Mouse (Mus musculus) embryonic facial prominence, embryonic 12.5 days (tissue): Measurements from ENCODE around the gene Kmt5c. TPM values are rescaled to one million over a fixed set of nuclear protein-coding genes. Genes with fewer than 3 reads are reported as not detected.

Source experiments
- ATAC-seq: fragments of 200-750 bp; cut with Nextera tagmentation; 2 replicates; pipeline ENCODE4 v1.8.0; 2017; ENCODE audit not compliant: insufficient number of reproducible peaks, insufficient read depth, low FRiP score, low TSS enrichment
- H3K27ac ChIP-seq: fragments of 300-500 bp; sonication (generic); 2 replicates; pipeline ENCODE4 v1.5.1; 2016; ENCODE audit warnings: mild to moderate bottlenecking
- H3K27me3 ChIP-seq: fragments of 300-500 bp; sonication (generic); 2 replicates; pipeline ENCODE4 v1.6.1; 2016; ENCODE audit warnings: mild to moderate bottlenecking, moderate library complexity
- H3K36me3 ChIP-seq: fragments of 300-500 bp; sonication (generic); 2 replicates; pipeline ENCODE4 v1.6.1; 2016; ENCODE audit warnings: mild to moderate bottlenecking
- H3K4me1 ChIP-seq: fragments of 300-500 bp; sonication (generic); 2 replicates; pipeline ENCODE4 v1.6.1; 2016
- H3K4me2 ChIP-seq: fragments of 300-500 bp; sonication (generic); replicated peaks from 2 replicates; pipeline ENCODE4 v1.6.1; 2016; ENCODE audit warnings: mild to moderate bottlenecking, moderate library complexity
- H3K4me3 ChIP-seq: fragments of 300-500 bp; sonication (generic); 2 replicates; pipeline ENCODE4 v1.5.1; 2016; ENCODE audit warnings: mild to moderate bottlenecking
- H3K9ac ChIP-seq: fragments of 300-500 bp; sonication (generic); 2 replicates; pipeline ENCODE4 v1.6.1; 2016; ENCODE audit warnings: mild to moderate bottlenecking, moderate library complexity
- H3K9me3 ChIP-seq: fragments of 300-500 bp; sonication (generic); 2 replicates; pipeline ENCODE4 v1.6.1; 2016; ENCODE audit warnings: mild to moderate bottlenecking, moderate library complexity
- WGBS: fragments of 180-500 bp; shearing (Covaris S2); methylation state at CpG from one replicate; pipeline ENCODE4 v1.1.7; 2016; 5-methylcytosine and 5-hydroxymethylcytosine counted together
- polyA plus RNA-seq: library from polyadenylated mRNA; unstranded; fragments of >200 nt; fragmentation: Nextera tagmentation; extraction: Ambion mirVana; gene quantifications from 2 replicates; pipeline ENCODE4 v1.2.1, GENCODE M21; 2016

Kmt5c gene
- polyA plus RNA-seq, 1 experiment from 2014 or later, result 71.1 TPM

- no peak within 1 kb of the TSS for H3K4me3 ChIP-seq
- 75% methylated on average over 7 of the region's 7 CpGs for WGBS
- H3K9ac ChIP-seq, result no peak within 1 kb of the TSS
- ATAC-seq, result no peak
- H3K4me2 ChIP-seq, result no peak within 1 kb of the TSS
- H3K4me1 ChIP-seq, result no peaks in the 10 kb centered on the region
- H3K27me3 ChIP-seq, result no peaks in the 10 kb centered on the region
- no peak within 1 kb of the TSS for H3K27ac ChIP-seq
- no peaks in the 10 kb centered on the region for H3K9me3 ChIP-seq
- no peaks in the 10 kb centered on the region for H3K36me3 ChIP-seq
These were observed 14.7 kb upstream of the Kmt5c start, which contains the start of gene Tmem150b for GRCm38 (mm10) chr7:4725169-4725568. Gene Tmem150b (minus strand): TSS chr7:4725249.

GRCm38 (mm10) chr7:4731090-4731489 is 8.8 kb upstream of the Kmt5c start:
- ATAC-seq, result no peak
- Histone ChIP-seq H3K4me3 (no peak overlapping the region), H3K9ac (no peak overlapping the region), H3K4me1 (no peaks in the 10 kb centered on the region), H3K9me3 (no peaks in the 10 kb centered on the region), H3K27me3 (no peaks in the 10 kb centered on the region), H3K4me2 (no peak overlapping the region), H3K27ac (no peak overlapping the region), H3K36me3 (no peaks in the 10 kb centered on the region)
- 84% methylated on average over 5 of the region's 5 CpGs for WGBS

GRCm38 (mm10) chr7:4732968-4733392 is 6.9 kb upstream of the Kmt5c start:
- Histone ChIP-seq H3K9me3 (no peaks in the 10 kb centered on the region), H3K4me1 (no peaks in the 10 kb centered on the region), H3K27ac (no peak overlapping the region), H3K36me3 (no peaks in the 10 kb centered on the region), H3K4me2 (no peak overlapping the region), H3K4me3 (no peak overlapping the region), H3K9ac (no peak overlapping the region), H3K27me3 (no peaks in the 10 kb centered on the region)
- ATAC-seq, result no peak
- 69% methylated on average over 6 of the region's 6 CpGs for WGBS

GRCm38 (mm10) chr7:4739041-4739543 is 823 bp upstream of the Kmt5c start:
- 46% methylated on average over 10 of the region's 10 CpGs for WGBS
- Histone ChIP-seq H3K4me3 (peak overlapping the region; percentile 73), H3K36me3 (peaks cover 22% of the 10 kb centered on the region), H3K4me1 (peaks cover 24% of the 10 kb centered on the region), H3K4me2 (peak overlapping the region; percentile 49), H3K27ac (peak overlapping the region; percentile 69), H3K27me3 (no peaks in the 10 kb centered on the region), H3K9me3 (no peaks in the 10 kb centered on the region), H3K9ac (peak overlapping the region; percentile 17; the same call in 1 of the 2 replicates)
- ATAC-seq, result no peak

- Histone ChIP-seq H3K4me1 (peaks cover 24% of the 10 kb centered on the region), H3K9me3 (no peaks in the 10 kb centered on the region), H3K4me3 (peak overlapping the region; percentile 73), H3K27ac (peak overlapping the region; percentile 90), H3K27me3 (no peaks in the 10 kb centered on the region), H3K36me3 (peaks cover 31% of the 10 kb centered on the region), H3K9ac (peak overlapping the region; percentile 77), H3K4me2 (peak overlapping the region; percentile 85)
- peak; percentile 16; the same call in 1 of the 2 replicates for ATAC-seq
- WGBS, result under 1% methylated on average over 14 of the region's 14 CpGs
These were observed 403 bp downstream of the Kmt5c start for GRCm38 (mm10) chr7:4740309-4740727.

- peaks cover 39% of the 10 kb centered on the region for H3K36me3 ChIP-seq
These were observed 1.2 kb downstream of the Kmt5c start for GRCm38 (mm10) chr7:4741151-4741550.

GRCm38 (mm10) chr7:4741672-4742481 is 2.0 kb downstream of the Kmt5c start:
- WGBS, result 86% methylated on average over 21 of the region's 21 CpGs

More at GRCm38 (mm10) chr7:4741151-4741550, 1.2 kb downstream of the Kmt5c start:
- peaks cover 24% of the 10 kb centered on the region for H3K4me1 ChIP-seq
- no peak for ATAC-seq
- H3K4me2 ChIP-seq, result peak overlapping the region; percentile 85
- H3K9ac ChIP-seq, result peak overlapping the region; percentile 77
- H3K9me3 ChIP-seq, result no peaks in the 10 kb centered on the region
- peak overlapping the region; percentile 90 for H3K27ac ChIP-seq
- H3K27me3 ChIP-seq, result no peaks in the 10 kb centered on the region
- H3K4me3 ChIP-seq, result peak overlapping the region; percentile 73
- 6% methylated on average over 4 of the region's 4 CpGs for WGBS

GRCm38 (mm10) chr7:4742482-4742819 is 2.5 kb downstream of the Kmt5c start:
- H3K27ac ChIP-seq, result no peak overlapping the region
- no peak overlapping the region for H3K4me3 ChIP-seq
- ATAC-seq, result no peak
- H3K9ac ChIP-seq, result no peak overlapping the region
- WGBS, result 92% methylated on average over 6 of the region's 6 CpGs
- no peaks in the 10 kb centered on the region for H3K9me3 ChIP-seq
- peaks cover 50% of the 10 kb centered on the region for H3K36me3 ChIP-seq
- H3K27me3 ChIP-seq, result no peaks in the 10 kb centered on the region
- H3K4me1 ChIP-seq, result peaks cover 24% of the 10 kb centered on the region
- H3K4me2 ChIP-seq, result no peak overlapping the region

More at GRCm38 (mm10) chr7:4741672-4742481, 2.0 kb downstream of the Kmt5c start:
- Histone ChIP-seq H3K4me2 (peak overlapping the region; percentile 85), H3K4me1 (peaks cover 24% of the 10 kb centered on the region), H3K27ac (no peak overlapping the region), H3K9me3 (no peaks in the 10 kb centered on the region), H3K27me3 (no peaks in the 10 kb centered on the region), H3K36me3 (peaks cover 47% of the 10 kb centered on the region), H3K4me3 (peak overlapping the region; percentile 73; the same call in 1 of the 2 replicates), H3K9ac (peak overlapping the region; percentile 77; the same call in 1 of the 2 replicates)
- ATAC-seq, result no peak

- H3K27ac ChIP-seq, result no peak overlapping the region
- ATAC-seq, result no peak
- H3K9ac ChIP-seq, result no peak overlapping the region
- 77% methylated on average over 2 of the region's 2 CpGs for WGBS
- no peak overlapping the region for H3K4me3 ChIP-seq
- no peak overlapping the region for H3K4me2 ChIP-seq
- no peaks in the 10 kb centered on the region for H3K27me3 ChIP-seq
- peaks cover 50% of the 10 kb centered on the region for H3K36me3 ChIP-seq
- peaks cover 24% of the 10 kb centered on the region for H3K4me1 ChIP-seq
- no peaks in the 10 kb centered on the region for H3K9me3 ChIP-seq
These were observed 3.4 kb downstream of the Kmt5c start for GRCm38 (mm10) chr7:4743354-4743753.

GRCm38 (mm10) chr7:4744886-4745285 is 5.0 kb downstream of the Kmt5c start:
- Histone ChIP-seq H3K9ac (no peak overlapping the region), H3K4me1 (peaks cover 18% of the 10 kb centered on the region), H3K9me3 (no peaks in the 10 kb centered on the region), H3K4me3 (no peak overlapping the region), H3K27ac (no peak overlapping the region), H3K27me3 (no peaks in the 10 kb centered on the region), H3K36me3 (peaks cover 50% of the 10 kb centered on the region), H3K4me2 (no peak overlapping the region)
- ATAC-seq, result no peak
- WGBS, result 95% methylated on average over 6 of the region's 6 CpGs

- no peak; the same call in 1 of the 2 replicates for ATAC-seq
- H3K27me3 ChIP-seq, result no peaks in the 10 kb centered on the region
- H3K4me1 ChIP-seq, result peaks cover 15% of the 10 kb centered on the region
- no peak overlapping the region for H3K4me2 ChIP-seq
- H3K36me3 ChIP-seq, result peaks cover 50% of the 10 kb centered on the region
- 88% methylated on average over 22 of the region's 22 CpGs for WGBS
- H3K4me3 ChIP-seq, result no peak overlapping the region
- H3K9me3 ChIP-seq, result no peaks in the 10 kb centered on the region
- H3K9ac ChIP-seq, result no peak overlapping the region
- no peak overlapping the region for H3K27ac ChIP-seq
These were observed 6.5 kb downstream of the Kmt5c start for GRCm38 (mm10) chr7:4746326-4746980.
